ENCODE assay signal across 20 mouse cellular contexts in the genomic region with DNA sequence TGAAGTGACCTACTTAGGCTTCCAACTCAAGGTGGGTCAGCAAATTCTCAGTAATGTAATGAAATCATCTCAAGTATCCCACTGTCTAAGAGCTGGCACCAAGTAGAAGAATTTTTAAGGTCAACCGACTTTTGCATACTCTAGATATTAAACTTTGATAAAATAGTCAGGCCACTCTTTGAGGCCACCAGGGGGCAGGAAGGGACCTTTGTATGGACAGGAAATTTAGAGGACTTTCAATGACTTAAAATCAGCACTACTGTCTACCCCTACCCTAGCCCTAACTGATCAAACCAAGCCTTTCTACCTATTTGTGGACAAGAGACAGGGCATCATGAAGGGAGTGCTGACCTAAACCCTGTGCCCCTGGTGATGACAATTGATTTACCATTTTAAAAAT.
A peak's percentile ranks its signal among the peaks of the same experiment; 100 is the strongest.
DNase-seq lines count a peak whose midpoint lies in the region; TF ChIP-seq lines count a peak whose summit lies in the region.
"Had no signal": no experiment of that assay in that cellular context is flagged by ENCODE, and none has a peak within 500 bp of the region (broad histone marks: within the 10 kb centered on the region; RNA-seq: fewer than 3 reads in every experiment).

No protein-coding gene starts in this region.

- H3K27me3 ChIP-seq in kidney, adult 2 months (replicated peaks; ENCODE audit: control insufficient read depth, insufficient read depth, low read length) = no peaks in the 10 kb centered on the region
- H3K27me3 ChIP-seq: forebrain, embryonic 12.5 days; megakaryocyte, embryonic 14.5 days; neural tube, embryonic 13.5 days had no signal

- intact Hi-C loops in left cerebral cortex, adult 2 months (cut with DNase I) = loop anchor here (5.0 kb wide), 1 partner anchor 990 kb away; no protein-coding TSS in a partner anchor

- DNase-seq in adrenal gland, adult 2 months = peak; percentile 4
- DNase-seq in adrenal gland, adult 18-20 months (ENCODE audit: low spot score in 2 of 2) = no peak
- DNase-seq in kidney, adult 9 months = peak; percentile 3
- no peak for DNase-seq in kidney, adult 2 months
- DNase-seq in left cerebral cortex, adult 2 months (ENCODE audit: extremely low spot score in 1 of 2, low spot score in 2 of 2) = no peak
- DNase-seq in left cerebral cortex, adult 11 months (ENCODE audit: low spot score) = no peak
- peak; percentile 15 to 36 for DNase-seq in adrenal gland, postnatal 36 days
- no peak for DNase-seq in T-cell, adult 2 months (ENCODE audit: low spot score)
- DNase-seq: gastrocnemius, postnatal 10 days; heart, adult 18-20 months; heart, postnatal 36 days; lung, adult 18-20 months; midbrain, embryonic 14.5 days; spleen, adult 18-20 months; thymus, postnatal 36 days had no signal

- 87% methylated on average over 1 of the region's 1 CpGs for WGBS in kidney, adult 2 months

- TF ChIP-seq CTCF in kidney, adult 2 months (conservative IDR thresholded peaks at IDR 0.05; ENCODE audit: insufficient read depth, insufficient read length, low read depth, low read length) = no peak
- peak; percentile 46 for TF ChIP-seq CTCF in left cerebral cortex, adult 2 months (IDR thresholded peaks at IDR 0.05)

- H3K27ac ChIP-seq in kidney, adult 2 months (ENCODE audit: insufficient read depth, low read depth, low read length) = no peak overlapping the region
- H3K27ac ChIP-seq in left cerebral cortex, adult 2 months = no peak overlapping the region
- H3K27ac ChIP-seq: embryonic facial prominence, embryonic 10.5 days; forebrain, embryonic 12.5 days; neural tube, embryonic 13.5 days had no signal

- H3K36me3 ChIP-seq in kidney, adult 2 months (ENCODE audit: control insufficient read depth, insufficient read depth, low read length) = no peaks in the 10 kb centered on the region
- H3K36me3 ChIP-seq: embryonic facial prominence, embryonic 10.5 days; forebrain, embryonic 12.5 days; G1E; neural tube, embryonic 13.5 days had no signal

- H3K4me3 ChIP-seq in kidney, adult 2 months (ENCODE audit: insufficient read depth, low read depth, low read length) = no peak overlapping the region
- no peak overlapping the region for H3K4me3 ChIP-seq in left cerebral cortex, adult 2 months
- H3K4me3 ChIP-seq: embryonic facial prominence, embryonic 10.5 days; forebrain, embryonic 12.5 days; megakaryocyte, embryonic 14.5 days; neural tube, embryonic 13.5 days had no signal

- no peak for TF ChIP-seq POLR2A in kidney, adult 2 months (IDR thresholded peaks at IDR 0.05; ENCODE audit: low read depth, low read length)

- no peaks in the 10 kb centered on the region for H3K4me1 ChIP-seq in kidney, adult 2 months (ENCODE audit: control insufficient read depth, insufficient read depth, low read length)
- H3K4me1 ChIP-seq: embryonic facial prominence, embryonic 10.5 days; forebrain, embryonic 12.5 days; megakaryocyte, embryonic 14.5 days; neural tube, embryonic 13.5 days had no signal

Comparison
In these comparisons a context has a peak if more than half of its experiments do, and no peak if none do; other contexts are left out.
1. DNase-seq: peak in adrenal gland, adult 2 months (single experiment), kidney, adult 9 months (single experiment) and adrenal gland, postnatal 36 days (2 of 2); none in adrenal gland, adult 18-20 months (0 of 2), kidney, adult 2 months (single experiment), left cerebral cortex, adult 2 months (0 of 2), left cerebral cortex, adult 11 months (single experiment) and T-cell, adult 2 months (single experiment).